Mouse (Mus musculus) splenic B cell, adult 2 months (primary cell): ENCODE measurements at regions not wholly inside any gene's neighbourhood (a gene's known extent, or its start where the extent isn't known, plus 50 kb on each side); places are given as distances from the start of the nearest gene placed in this dataset.

Source experiments
- DNase-seq: peaks from one replicate; pipeline ENCODE4 v3.0.0-alpha.2; 2011; ENCODE audit warnings: low read depth, low spot score
- H3K27me3 ChIP-seq: 2 replicates; pipeline ENCODE4 v1.6.1; 2012; ENCODE audit warnings: mild to moderate bottlenecking, low read length, moderate library complexity, mixed read lengths; ENCODE audit not compliant: control insufficient read depth, poor library complexity, insufficient read depth, severe bottlenecking
- H3K36me3 ChIP-seq: 2 replicates; pipeline ENCODE4 v1.6.1; 2012; ENCODE audit warnings: mild to moderate bottlenecking, low read length, moderate library complexity, mixed read lengths; ENCODE audit not compliant: control insufficient read depth, poor library complexity, insufficient read depth, severe bottlenecking

- H3K27me3 ChIP-seq = no peaks in the 10 kb centered on the region
- DNase-seq = no peak
Observed at GRCm38 (mm10) chr2:148622216-148622615, 50.2 kb upstream of the Nxt1 start.

GRCm38 (mm10) chr2:148611911-148612310 lies 60.5 kb upstream of the Nxt1 start:
- peak; percentile 24 for DNase-seq
- H3K36me3 ChIP-seq = no peaks in the 10 kb centered on the region
- H3K27me3 ChIP-seq = no peaks in the 10 kb centered on the region

More at GRCm38 (mm10) chr2:148622216-148622615, 50.2 kb upstream of the Nxt1 start:
- H3K36me3 ChIP-seq = no peaks in the 10 kb centered on the region

GRCm38 (mm10) chr2:148605425-148605930 lies 66.9 kb upstream of the Nxt1 start:
- no peaks in the 10 kb centered on the region for H3K27me3 ChIP-seq
- no peak for DNase-seq
- H3K36me3 ChIP-seq = no peaks in the 10 kb centered on the region

GRCm38 (mm10) chr2:148603951-148604350 lies 68.5 kb upstream of the Nxt1 start:
- no peaks in the 10 kb centered on the region for H3K36me3 ChIP-seq
- no peak for DNase-seq
- no peaks in the 10 kb centered on the region for H3K27me3 ChIP-seq

- H3K27me3 ChIP-seq = no peaks in the 10 kb centered on the region
- H3K36me3 ChIP-seq = no peaks in the 10 kb centered on the region
- DNase-seq = no peak
Observed at GRCm38 (mm10) chr2:148603315-148603714, 69.1 kb upstream of the Nxt1 start.

GRCm38 (mm10) chr2:148599498-148599897 lies 72.9 kb upstream of the Nxt1 start:
- H3K36me3 ChIP-seq = no peaks in the 10 kb centered on the region
- DNase-seq = no peak
- H3K27me3 ChIP-seq = no peaks in the 10 kb centered on the region

- DNase-seq = no peak
- no peaks in the 10 kb centered on the region for H3K27me3 ChIP-seq
Observed at GRCm38 (mm10) chr2:148596966-148597365, 75.4 kb upstream of the Nxt1 start.

GRCm38 (mm10) chr2:148585721-148586335 lies 86.6 kb upstream of the Nxt1 start:
- Histone ChIP-seq H3K27me3 (no peaks in the 10 kb centered on the region), H3K36me3 (no peaks in the 10 kb centered on the region)
- no peak for DNase-seq

More at GRCm38 (mm10) chr2:148596966-148597365, 75.4 kb upstream of the Nxt1 start:
- no peaks in the 10 kb centered on the region for H3K36me3 ChIP-seq

GRCm38 (mm10) chr2:148582208-148582607 lies 90.2 kb upstream of the Nxt1 start:
- no peaks in the 10 kb centered on the region for H3K36me3 ChIP-seq
- no peak for DNase-seq

GRCm38 (mm10) chr2:148581666-148582065 lies 90.7 kb upstream of the Nxt1 start:
- Histone ChIP-seq H3K36me3 (no peaks in the 10 kb centered on the region), H3K27me3 (no peaks in the 10 kb centered on the region)
- DNase-seq = no peak

More at GRCm38 (mm10) chr2:148582208-148582607, 90.2 kb upstream of the Nxt1 start:
- H3K27me3 ChIP-seq = no peaks in the 10 kb centered on the region

- peak; percentile 73 for DNase-seq
- no peaks in the 10 kb centered on the region for H3K36me3 ChIP-seq
Observed at GRCm38 (mm10) chr2:148580286-148580966, 92.0 kb upstream of the Nxt1 start.

GRCm38 (mm10) chr2:148579564-148579963 lies 92.8 kb upstream of the Nxt1 start:
- DNase-seq = no peak
- H3K36me3 ChIP-seq = no peaks in the 10 kb centered on the region

More at GRCm38 (mm10) chr2:148580286-148580966, 92.0 kb upstream of the Nxt1 start:
- H3K27me3 ChIP-seq = no peaks in the 10 kb centered on the region

GRCm38 (mm10) chr2:148579027-148579426 lies 93.4 kb upstream of the Nxt1 start:
- Histone ChIP-seq H3K27me3 (no peaks in the 10 kb centered on the region), H3K36me3 (no peaks in the 10 kb centered on the region)
- peak; percentile 61 for DNase-seq

More at GRCm38 (mm10) chr2:148579564-148579963, 92.8 kb upstream of the Nxt1 start:
- H3K27me3 ChIP-seq = no peaks in the 10 kb centered on the region

GRCm38 (mm10) chr2:148578176-148578575 lies 94.2 kb upstream of the Nxt1 start:
- Histone ChIP-seq H3K36me3 (no peaks in the 10 kb centered on the region), H3K27me3 (no peaks in the 10 kb centered on the region)
- no peak for DNase-seq

GRCm38 (mm10) chr2:148575433-148575832 lies 97.0 kb upstream of the Nxt1 start:
- no peak for DNase-seq
- H3K27me3 ChIP-seq = no peaks in the 10 kb centered on the region

More at GRCm38 (mm10) chr2:148575433-148575832, 97.0 kb upstream of the Nxt1 start:
- H3K36me3 ChIP-seq = no peaks in the 10 kb centered on the region
